Mouse (Mus musculus): Measurements from ENCODE around the gene Twf2. TPM values are rescaled to one million over a fixed set of nuclear protein-coding genes. Genes with fewer than 3 reads are reported as not detected.

Gene Twf2
- total RNA-seq, 2 experiments from 2014 or later: 34.4 to 38.2 TPM

- DNase-seq: no peak
- intact Hi-C loops (cut with DNase I): loop anchor here (5.0 to 10.0 kb wide), 2 partner anchors 66 to 214 kb away; partner anchors contain the start of gene Rpl29
Observed at GRCm38 (mm10) chr9:106210853-106211609, 8.1 kb downstream of the Twf2 start.

- intact Hi-C loops (cut with DNase I): loop anchor here (5.0 to 10.0 kb wide), 2 partner anchors 65 to 213 kb away; partner anchors contain the start of gene Rpl29
- peak; percentile 93 for DNase-seq
Observed at GRCm38 (mm10) chr9:106211680-106212593, 9.0 kb downstream of the Twf2 start.

DNA sequence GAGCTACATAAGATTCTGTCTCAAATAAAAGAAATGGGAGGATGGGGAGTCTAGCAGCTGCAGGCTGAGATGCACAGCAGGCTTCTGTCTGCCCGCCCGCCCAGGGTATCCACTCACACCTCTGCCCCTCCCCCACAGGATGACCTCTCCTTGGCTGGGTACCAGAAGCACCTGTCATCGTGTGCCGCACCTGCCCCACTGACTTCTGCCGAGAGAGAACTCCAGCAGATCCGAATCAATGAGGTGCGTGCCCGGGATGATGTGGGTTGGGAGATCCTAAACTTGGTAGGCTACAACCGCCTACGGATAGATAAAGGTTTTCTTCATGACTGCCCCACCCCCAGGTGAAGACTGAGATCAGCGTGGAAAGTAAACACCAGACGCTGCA, 9.7 kb downstream of the Twf2 start:
- intact Hi-C loops (cut with DNase I): loop anchor here (5.0 to 10.0 kb wide), 2 partner anchors 65 to 212 kb away; partner anchors contain the start of gene Rpl29
- DNase-seq: no peak

DNA sequence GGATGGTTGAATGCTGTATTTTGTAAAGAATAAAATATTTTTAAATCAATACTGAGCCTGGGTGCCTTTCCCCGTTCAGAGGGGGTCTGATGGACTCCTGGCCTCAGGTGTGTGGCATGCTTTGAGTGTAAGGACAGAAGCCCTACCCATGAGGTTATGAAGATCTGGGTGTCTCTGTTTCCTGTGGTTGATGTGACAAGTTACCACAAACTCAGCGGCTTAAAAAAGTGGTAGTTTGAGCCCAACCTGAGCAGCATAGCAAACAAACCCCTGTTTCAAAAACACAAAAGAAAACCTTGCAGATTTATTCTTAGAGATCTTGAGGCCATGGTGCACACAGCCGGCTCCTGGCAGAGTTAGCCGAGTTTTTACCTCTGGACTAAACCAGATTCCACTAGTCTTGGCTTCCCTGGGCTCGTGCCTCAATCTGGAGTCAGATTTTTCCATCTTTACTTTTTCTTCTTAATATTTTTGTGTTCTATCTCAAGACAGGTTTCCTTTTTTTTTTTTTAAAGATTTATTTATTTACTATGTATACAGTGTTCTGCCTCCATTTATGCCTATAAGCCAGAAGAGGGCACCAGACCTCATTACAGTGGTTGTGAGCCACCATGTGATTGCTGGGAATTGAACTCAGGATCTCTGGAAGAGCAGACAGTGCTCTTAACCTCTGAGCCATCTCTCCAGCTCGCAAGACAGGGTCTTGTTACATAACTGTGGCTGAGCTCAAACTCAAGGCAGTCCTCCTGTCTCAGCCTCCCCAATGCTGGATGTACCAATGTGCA, 12.6 kb downstream of the Twf2 start:
- intact Hi-C loops (cut with DNase I): loop anchor here (10.0 kb wide), 1 partner anchor 209 kb away; the partner anchor contains the start of gene Rpl29
- no peak for DNase-seq

DNA sequence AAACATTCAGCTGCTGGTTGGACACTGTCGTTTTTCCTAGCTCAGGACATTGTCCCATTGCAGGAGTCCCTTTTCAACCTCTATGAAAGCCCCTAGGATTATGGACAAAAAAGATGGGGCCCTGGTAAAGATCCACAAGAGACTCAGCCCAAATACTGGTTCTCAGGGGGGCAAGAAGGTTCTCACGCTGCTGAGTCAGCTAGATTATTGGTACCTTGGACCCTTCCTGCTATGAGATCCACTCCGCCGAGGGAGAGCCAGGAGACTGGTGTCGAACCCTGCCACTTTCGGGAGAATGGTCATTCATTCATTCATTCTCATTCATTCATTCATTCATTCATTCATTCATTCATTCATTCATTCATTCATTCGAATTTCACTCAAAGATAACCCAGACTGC, 14.1 kb downstream of the Twf2 start:
- no peak for DNase-seq
- intact Hi-C loops (cut with DNase I): loop anchor here (10.0 kb wide), 1 partner anchor 208 kb away; the partner anchor contains the start of gene Rpl29

GRCm38 (mm10) chr9:106220894-106221523, 18.1 kb downstream of the Twf2 start:
- intact Hi-C loops (cut with DNase I): no loop called here
- DNase-seq: no peak

GRCm38 (mm10) chr9:106222261-106222851, 19.4 kb downstream of the Twf2 start, which contains the start of gene Tlr9:
Tlr9 (plus strand) TSS chr9:106222598.
- intact Hi-C loops (cut with DNase I): no loop called here
- no peak for DNase-seq

DNA sequence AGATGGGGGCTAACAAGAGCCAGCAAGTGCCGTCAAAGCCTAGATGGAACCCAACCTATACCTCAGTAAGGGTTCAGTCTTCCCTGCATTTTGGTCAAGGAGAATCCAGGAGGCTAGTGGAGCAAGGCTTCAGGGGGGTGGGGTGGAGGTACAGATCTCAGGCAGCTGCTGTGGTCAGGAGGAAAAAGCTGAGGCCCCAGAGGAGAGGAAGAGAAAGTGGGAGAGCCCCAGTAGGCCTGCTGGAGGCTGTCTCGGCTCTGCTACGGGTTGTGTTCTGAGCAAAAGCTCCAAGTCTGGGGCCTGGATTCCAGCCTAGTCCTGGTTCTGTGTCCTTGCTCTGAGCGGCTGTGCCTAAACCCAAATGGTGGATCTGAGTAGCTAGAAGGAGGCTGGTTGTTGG, 20.1 kb downstream of the Twf2 start:
- no peak for DNase-seq
- intact Hi-C loops (cut with DNase I): no loop called here

GRCm38 (mm10) chr9:106225469-106226150, 22.7 kb downstream of the Twf2 start:
- intact Hi-C loops (cut with DNase I): no loop called here
- DNase-seq: no peak

DNA sequence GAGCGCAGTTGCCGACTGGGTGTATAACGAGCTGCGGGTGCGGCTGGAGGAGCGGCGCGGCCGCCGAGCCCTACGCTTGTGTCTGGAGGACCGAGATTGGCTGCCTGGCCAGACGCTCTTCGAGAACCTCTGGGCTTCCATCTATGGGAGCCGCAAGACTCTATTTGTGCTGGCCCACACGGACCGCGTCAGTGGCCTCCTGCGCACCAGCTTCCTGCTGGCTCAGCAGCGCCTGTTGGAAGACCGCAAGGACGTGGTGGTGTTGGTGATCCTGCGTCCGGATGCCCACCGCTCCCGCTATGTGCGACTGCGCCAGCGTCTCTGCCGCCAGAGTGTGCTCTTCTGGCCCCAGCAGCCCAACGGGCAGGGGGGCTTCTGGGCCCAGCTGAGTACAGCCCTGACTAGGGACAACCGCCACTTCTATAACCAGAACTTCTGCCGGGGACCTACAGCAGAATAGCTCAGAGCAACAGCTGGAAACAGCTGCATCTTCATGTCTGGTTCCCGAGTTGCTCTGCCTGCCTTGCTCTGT, 23.3 kb downstream of the Twf2 start:
- intact Hi-C loops (cut with DNase I): no loop called here
- DNase-seq: peak; percentile 48

DNA sequence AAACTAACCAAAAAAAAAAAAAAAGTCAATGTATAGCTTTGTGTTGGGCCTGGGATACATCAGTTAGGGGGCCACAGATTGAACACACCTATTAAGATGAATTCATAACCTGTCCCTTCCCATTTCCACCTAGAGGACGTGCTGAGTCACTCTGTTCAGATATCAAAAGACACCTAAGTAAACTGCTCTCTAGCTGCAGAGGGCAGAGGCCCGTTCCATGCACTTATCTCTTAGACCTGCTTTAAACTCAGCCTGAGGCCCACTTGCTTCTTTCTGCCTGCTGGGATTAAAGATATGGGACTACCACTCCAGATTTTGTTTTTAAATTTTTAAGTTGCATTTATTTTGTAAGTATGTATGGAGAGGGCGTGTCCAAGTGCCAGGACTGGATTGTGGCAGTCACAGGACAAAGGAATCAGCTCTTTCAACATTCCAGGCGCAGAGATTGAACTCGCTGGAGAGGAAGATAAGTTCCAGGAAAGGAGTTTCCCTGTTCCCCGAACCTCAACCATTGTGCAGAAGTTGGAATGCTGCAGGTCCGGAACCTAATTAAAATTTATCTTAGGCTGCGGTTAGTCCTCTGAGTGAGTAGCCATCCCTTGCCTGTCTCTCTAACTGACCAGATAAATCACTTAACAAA, 25.0 kb downstream of the Twf2 start:
- intact Hi-C loops (cut with DNase I): no loop called here

DNA sequence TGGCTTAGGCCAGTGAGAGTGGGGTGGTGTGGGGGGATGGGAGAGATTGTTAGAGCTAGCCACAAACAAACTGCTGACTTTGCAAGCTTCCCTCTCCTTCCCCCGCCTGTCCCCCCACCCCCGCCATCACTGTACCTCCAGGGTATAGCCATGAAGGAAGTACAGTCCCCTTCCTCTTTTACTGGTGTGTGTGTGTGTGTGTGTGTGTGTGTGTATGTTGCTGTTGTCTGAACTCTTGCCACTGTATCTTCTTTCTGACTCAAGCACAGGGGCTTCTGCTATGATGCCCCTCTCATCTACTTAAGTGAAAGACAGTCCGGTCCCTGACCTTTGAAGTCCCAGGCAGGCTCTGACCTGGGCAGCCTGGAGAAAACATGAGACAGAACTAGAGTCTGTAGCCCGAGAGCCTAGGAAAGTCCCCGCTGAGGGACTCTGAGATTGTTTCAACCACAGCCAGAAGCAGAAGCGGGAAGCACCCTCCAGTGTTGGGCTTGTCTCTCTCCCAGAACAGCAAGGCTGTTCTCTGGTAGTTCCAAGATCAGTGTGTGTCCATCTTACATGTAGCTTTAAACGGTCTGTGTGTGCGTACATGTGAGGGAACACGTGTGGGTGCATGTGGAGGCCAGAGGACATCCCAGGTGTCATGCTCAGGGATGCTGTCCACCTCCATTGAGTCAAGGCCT, 27.3 kb downstream of the Twf2 start:
- intact Hi-C loops (cut with DNase I): no loop called here
- DNase-seq: no peak

More for the DNA sequence above, 25.0 kb downstream of the Twf2 start:
- no peak for DNase-seq

GRCm38 (mm10) chr9:106230734-106231106, 27.8 kb downstream of the Twf2 start:
- no peak for DNase-seq
- intact Hi-C loops (cut with DNase I): no loop called here

DNA sequence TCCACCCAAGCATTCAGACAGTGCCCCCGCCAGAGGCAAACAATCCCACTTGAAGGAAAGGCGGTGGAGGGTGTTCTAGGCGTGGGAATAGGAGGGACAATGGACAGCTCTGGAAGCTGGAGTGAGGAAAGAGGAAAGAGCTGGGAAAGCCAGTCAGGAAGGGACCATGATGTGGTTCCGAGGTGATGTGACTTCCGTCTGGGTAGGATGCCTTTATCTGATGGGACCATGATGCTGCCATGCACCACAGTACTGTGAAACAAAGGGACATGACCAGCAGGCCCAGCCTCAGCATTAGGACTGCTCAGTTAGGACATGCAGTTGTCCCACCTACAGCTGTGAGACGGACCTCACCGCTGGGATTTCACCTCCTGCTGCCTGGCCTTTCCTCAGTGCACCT, 28.3 kb downstream of the Twf2 start:
- intact Hi-C loops (cut with DNase I): no loop called here
- no peak for DNase-seq

DNA sequence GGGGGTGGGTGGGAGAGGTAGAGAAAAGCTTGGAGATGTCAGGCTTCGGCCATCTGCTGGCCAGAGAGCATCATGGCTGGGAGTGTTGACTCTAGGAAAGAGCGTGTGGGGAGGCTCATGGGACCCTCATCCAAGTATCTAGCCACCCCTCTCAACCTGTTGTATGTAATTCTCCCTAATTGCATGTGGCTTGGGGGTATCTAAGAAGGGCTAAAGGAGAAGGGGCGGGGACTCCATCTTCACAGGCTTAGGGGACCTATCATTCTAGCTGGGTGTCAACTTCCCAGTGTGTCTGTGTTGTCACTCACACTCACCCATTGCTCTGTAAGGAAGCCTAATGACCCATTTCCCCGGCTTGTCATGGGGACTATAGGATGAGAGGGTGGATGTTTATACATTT, 28.9 kb downstream of the Twf2 start:
- no peak for DNase-seq
- intact Hi-C loops (cut with DNase I): no loop called here

GRCm38 (mm10) chr9:106232956-106233355, 30.0 kb downstream of the Twf2 start:
- intact Hi-C loops (cut with DNase I): no loop called here
- DNase-seq: no peak

GRCm38 (mm10) chr9:106233953-106234352, 31.0 kb downstream of the Twf2 start:
- no peak for DNase-seq
- intact Hi-C loops (cut with DNase I): no loop called here
